Comparison of ENCODE assay signal across 14 mouse cellular contexts in genomic region chr4:136716561-136716972, GRCm38 (mm10).
A peak's percentile ranks its signal among the peaks of the same experiment; 100 is the strongest.
DNase-seq lines count a peak whose midpoint lies in the region; ATAC-seq and TF ChIP-seq lines count a peak whose summit lies in the region.
"Had no signal": no experiment of that assay in that cellular context is flagged by ENCODE, and none has a peak within 500 bp of the region (broad histone marks: within the 10 kb centered on the region; RNA-seq: fewer than 3 reads in every experiment).

No protein-coding gene starts in this region.

- H3K27ac ChIP-seq in hindbrain, embryonic 13.5 days, result peak overlapping the region; percentile 44
- no peak overlapping the region for H3K27ac ChIP-seq in hindbrain, embryonic 12.5 days
- H3K27ac ChIP-seq in hindbrain, postnatal 0 days, result peak overlapping the region; percentile 34
- H3K27ac ChIP-seq in kidney, embryonic 15.5 days, result no peak overlapping the region
- H3K27ac ChIP-seq: heart, embryonic 15.5 days had no signal

- H3K9me3 ChIP-seq in hindbrain, embryonic 13.5 days, result no peaks in the 10 kb centered on the region
- peaks cover 7% of the 10 kb centered on the region; the same call in 1 of the 2 replicates for H3K9me3 ChIP-seq in hindbrain, embryonic 12.5 days (replicated peaks)
- H3K9me3 ChIP-seq in hindbrain, postnatal 0 days (ENCODE audit: low read length), result no peaks in the 10 kb centered on the region
- no peaks in the 10 kb centered on the region for H3K9me3 ChIP-seq in kidney, embryonic 15.5 days (replicated peaks)
- H3K9me3 ChIP-seq: heart, embryonic 15.5 days had no signal

- TF ChIP-seq CTCF in hindbrain, postnatal 0 days (IDR thresholded peaks at IDR 0.05; ENCODE audit: low read depth), result no peak

- DNase-seq in adipocyte (ENCODE audit: low spot score), result peak; percentile 24
- DNase-seq in cerebellum, postnatal 10 days, result peak; percentile 78 to 84
- DNase-seq in hindbrain, postnatal 0 days (ENCODE audit: low spot score), result peak; percentile 78
- DNase-seq in urinary bladder, adult 18-20 months (ENCODE audit: low spot score in 2 of 2), result no peak
- DNase-seq in adrenal gland, postnatal 10 days, result no peak
- DNase-seq: adrenal gland, adult 8-10 months; gastrocnemius, postnatal 25 days; kidney, adult 11 months; lung, postnatal 10 days had no signal

- 0 out of 2 replicates have a peak, but pooled peaks have one; percentile 49 for ATAC-seq in hindbrain, embryonic 13.5 days (ENCODE audit: low FRiP score)
- ATAC-seq in hindbrain, embryonic 12.5 days (ENCODE audit: low FRiP score), result no peak
- peak; percentile 81 for ATAC-seq in hindbrain, postnatal 0 days
- ATAC-seq in kidney, embryonic 15.5 days (replicated peaks; ENCODE audit: low FRiP score), result no peak

- peaks cover 38% of the 10 kb centered on the region for H3K4me1 ChIP-seq in hindbrain, embryonic 13.5 days (replicated peaks)
- peaks cover 28% of the 10 kb centered on the region for H3K4me1 ChIP-seq in hindbrain, embryonic 12.5 days
- peaks cover 10% of the 10 kb centered on the region for H3K4me1 ChIP-seq in hindbrain, postnatal 0 days (ENCODE audit: insufficient read depth, low read length)
- H3K4me1 ChIP-seq in kidney, embryonic 15.5 days, result 0 out of 2 replicates have a peak, but pooled peaks cover 14% of the 10 kb centered on the region
- H3K4me1 ChIP-seq: heart, embryonic 15.5 days had no signal

- no peak overlapping the region for H3K4me2 ChIP-seq in hindbrain, embryonic 13.5 days
- no peak overlapping the region for H3K4me2 ChIP-seq in hindbrain, embryonic 12.5 days (replicated peaks)
- H3K4me2 ChIP-seq in hindbrain, postnatal 0 days (ENCODE audit: low read depth, low read length), result no peak overlapping the region
- H3K4me2 ChIP-seq in kidney, embryonic 15.5 days, result no peak overlapping the region
- H3K4me2 ChIP-seq: heart, embryonic 15.5 days; liver, embryonic 11.5 days had no signal

- H3K9ac ChIP-seq in hindbrain, embryonic 13.5 days, result no peak overlapping the region
- no peak overlapping the region for H3K9ac ChIP-seq in hindbrain, embryonic 12.5 days
- H3K9ac ChIP-seq in hindbrain, postnatal 0 days (replicated peaks; ENCODE audit: low read length), result no peak overlapping the region
- H3K9ac ChIP-seq in kidney, embryonic 15.5 days, result no peak overlapping the region
- H3K9ac ChIP-seq: heart, embryonic 15.5 days had no signal

- no peaks in the 10 kb centered on the region for H3K27me3 ChIP-seq in hindbrain, embryonic 13.5 days
- H3K27me3 ChIP-seq in hindbrain, embryonic 12.5 days, result no peaks in the 10 kb centered on the region
- H3K27me3 ChIP-seq in hindbrain, postnatal 0 days (ENCODE audit: insufficient read depth, low read length), result no peaks in the 10 kb centered on the region
- H3K27me3 ChIP-seq in kidney, embryonic 15.5 days, result no peaks in the 10 kb centered on the region

- H3K4me3 ChIP-seq in hindbrain, embryonic 13.5 days, result no peak overlapping the region
- H3K4me3 ChIP-seq in hindbrain, embryonic 12.5 days, result no peak overlapping the region
- H3K4me3 ChIP-seq in hindbrain, postnatal 0 days (ENCODE audit: low read length), result no peak overlapping the region
- no peak overlapping the region for H3K4me3 ChIP-seq in kidney, embryonic 15.5 days (replicated peaks)
- H3K4me3 ChIP-seq: heart, embryonic 15.5 days had no signal

- H3K36me3 ChIP-seq in hindbrain, embryonic 13.5 days, result peaks cover 9% of the 10 kb centered on the region
- H3K36me3 ChIP-seq in hindbrain, embryonic 12.5 days, result 0 out of 2 replicates have a peak, but pooled peaks cover 4% of the 10 kb centered on the region
- no peaks in the 10 kb centered on the region for H3K36me3 ChIP-seq in hindbrain, postnatal 0 days (ENCODE audit: insufficient read depth, low read length)
- no peaks in the 10 kb centered on the region for H3K36me3 ChIP-seq in kidney, embryonic 15.5 days
- H3K36me3 ChIP-seq: heart, embryonic 15.5 days had no signal

- 67% methylated on average over 7 of the region's 7 CpGs for WGBS in hindbrain, embryonic 13.5 days
- 76% methylated on average over 7 of the region's 7 CpGs for WGBS in hindbrain, embryonic 12.5 days
- 33% methylated on average over 7 of the region's 7 CpGs for WGBS in hindbrain, postnatal 0 days
- WGBS in kidney, embryonic 15.5 days, result 80% methylated on average over 7 of the region's 7 CpGs

Comparison
In these comparisons a context has a peak if more than half of its experiments do, and no peak if none do; other contexts are left out.
1. ATAC-seq: peak in hindbrain, embryonic 13.5 days (single experiment) and hindbrain, postnatal 0 days (single experiment); none in hindbrain, embryonic 12.5 days (single experiment) and kidney, embryonic 15.5 days (single experiment).
2. H3K27ac ChIP-seq: peak in hindbrain, embryonic 13.5 days (single experiment) and hindbrain, postnatal 0 days (single experiment); none in hindbrain, embryonic 12.5 days (single experiment) and kidney, embryonic 15.5 days (single experiment).
3. DNase-seq: peak in adipocyte (single experiment), cerebellum, postnatal 10 days (2 of 2) and hindbrain, postnatal 0 days (single experiment); none in urinary bladder, adult 18-20 months (0 of 2) and adrenal gland, postnatal 10 days (single experiment).